Mouse (Mus musculus): ENCODE measurements at regions not wholly inside any gene's neighbourhood (a gene's known extent, or its start where the extent isn't known, plus 50 kb on each side); places are given as distances from the start of the nearest gene placed in this dataset.

DNA sequence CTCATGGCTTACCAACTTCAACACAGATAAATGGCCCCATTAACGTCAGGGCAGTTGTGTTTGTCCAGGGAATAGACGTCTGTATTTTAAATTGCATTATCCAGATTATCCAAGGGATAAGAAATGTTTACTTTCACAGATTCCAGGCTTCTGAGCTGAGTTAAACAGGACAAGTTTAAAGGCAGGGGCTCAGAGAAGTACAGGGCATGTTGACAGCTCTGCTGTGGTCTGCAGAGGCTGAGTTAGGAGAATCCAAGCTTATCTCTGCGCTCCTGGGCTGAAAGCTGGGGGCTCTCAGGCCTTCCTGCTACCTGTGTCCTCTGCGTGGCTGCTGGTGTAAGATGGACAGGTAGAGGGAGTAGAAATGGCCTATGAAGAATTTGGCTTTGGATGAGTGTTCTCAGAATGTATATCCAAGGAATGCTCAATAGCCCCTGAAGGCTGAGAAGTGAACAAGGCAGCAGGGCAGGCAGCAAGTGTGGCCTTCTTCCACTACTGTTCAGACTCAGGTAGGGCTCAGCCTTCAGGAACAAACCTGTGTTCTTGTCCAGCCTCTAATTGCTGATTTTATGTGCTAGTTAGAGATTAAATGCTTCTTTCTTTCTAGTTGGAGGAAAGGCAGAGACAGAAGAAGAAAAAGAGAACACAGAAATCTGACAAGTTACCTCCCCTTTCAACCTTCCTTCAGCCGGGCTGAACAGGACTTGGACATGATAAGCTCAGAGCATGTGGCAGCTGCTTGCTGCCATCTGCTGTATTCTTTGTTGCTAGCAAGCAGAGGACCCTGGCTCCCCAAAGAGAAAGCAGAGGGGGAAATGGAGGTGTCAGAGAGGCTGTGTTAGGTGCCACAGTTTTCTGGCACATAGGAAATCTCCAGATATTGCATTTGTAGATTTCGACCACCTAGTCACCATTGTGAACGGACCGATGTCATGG lies 77.9 kb upstream of the Grem2 start:
- ChIA-PET POLR2A (no interaction called here), CTCF (interaction anchor here in 1 of 4 experiments (1.0 kb wide), 1 partner anchor 529 kb away, joined by 6 read pairs; no protein-coding TSS in a partner anchor)

DNA sequence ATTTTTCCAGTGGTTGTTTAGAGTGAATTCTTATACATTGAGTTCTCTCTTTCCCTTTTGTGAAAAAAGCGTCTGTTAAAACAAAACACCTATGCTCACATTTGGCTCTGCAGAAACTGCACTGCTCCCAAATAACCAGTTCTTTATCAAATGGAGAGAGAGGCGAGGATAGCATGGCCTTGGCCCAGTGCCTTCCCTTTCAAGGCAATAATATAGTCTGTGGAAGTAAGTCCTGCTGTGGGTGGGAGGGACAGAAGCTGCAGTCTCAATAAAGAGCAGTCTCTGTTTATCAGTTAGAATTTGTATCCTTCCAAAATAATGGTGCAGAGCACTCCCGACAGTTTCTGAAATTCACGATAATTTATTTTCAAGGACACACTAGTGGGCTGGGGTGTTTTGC lies 70.9 kb upstream of the Grem2 start:
- POLR2A ChIA-PET, result no interaction called here
- CTCF ChIA-PET, result no interaction called here

DNA sequence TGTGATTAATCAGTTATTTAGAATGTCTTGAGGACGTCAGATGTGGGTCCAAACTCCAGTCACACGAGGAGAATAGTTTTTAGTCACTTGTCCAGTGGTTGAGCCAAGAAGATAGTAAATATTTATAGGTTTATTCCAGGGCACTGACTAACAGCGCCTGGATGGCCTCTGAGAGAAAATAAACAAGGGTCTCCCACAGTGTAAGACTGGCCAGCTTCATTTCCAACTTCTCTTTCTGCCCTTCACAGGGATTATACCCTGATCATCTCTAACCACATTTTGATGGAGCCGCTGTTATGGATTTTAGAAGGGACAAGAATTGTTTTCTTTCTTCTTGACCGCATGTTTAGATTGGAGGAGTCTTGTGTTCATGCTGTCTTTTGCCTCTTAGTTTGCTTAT lies 67.0 kb upstream of the Grem2 start:
- CTCF ChIA-PET, result no interaction called here
- POLR2A ChIA-PET, result no interaction called here

DNA sequence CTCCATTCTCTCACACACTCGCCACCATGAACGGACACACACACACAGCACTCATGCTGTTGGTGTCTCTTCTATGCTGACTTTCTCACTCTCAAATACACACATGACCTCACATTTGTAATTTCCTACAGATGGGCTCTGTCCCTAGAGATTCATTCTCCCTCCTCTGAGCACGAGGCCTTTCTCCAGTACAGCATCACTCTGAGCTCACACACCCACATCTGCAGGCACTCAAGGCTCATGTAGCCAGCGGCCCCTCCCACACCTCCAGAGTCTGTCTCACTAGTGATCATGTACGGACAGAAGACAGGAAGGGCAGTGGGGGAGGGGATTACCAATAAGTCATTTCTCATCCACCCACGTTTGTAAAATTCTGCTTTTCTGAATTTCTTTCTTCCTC lies 50.3 kb upstream of the Grem2 start:
- ChIA-PET POLR2A (no interaction called here), CTCF (no interaction called here)
